Mouse (Mus musculus) bone marrow, adult 2 months (tissue): ENCODE results near the gene Gtsf1.

Experiments
- CTCF ChIP-seq: fragments of 200-500 bp; IDR thresholded peaks from 2 replicates; pipeline ENCODE4 v1.5.1; 2011; ENCODE audit warnings: low read length, control low read depth; ENCODE audit not compliant: control insufficient read depth, insufficient read depth
- POLR2A ChIP-seq: fragments of 200-500 bp; IDR thresholded peaks from 2 replicates; pipeline ENCODE4 v1.6.1; 2011; ENCODE audit warnings: low read depth, mild to moderate bottlenecking, control low read depth, low read length, borderline replicate concordance; ENCODE audit not compliant: control insufficient read depth

DNA sequence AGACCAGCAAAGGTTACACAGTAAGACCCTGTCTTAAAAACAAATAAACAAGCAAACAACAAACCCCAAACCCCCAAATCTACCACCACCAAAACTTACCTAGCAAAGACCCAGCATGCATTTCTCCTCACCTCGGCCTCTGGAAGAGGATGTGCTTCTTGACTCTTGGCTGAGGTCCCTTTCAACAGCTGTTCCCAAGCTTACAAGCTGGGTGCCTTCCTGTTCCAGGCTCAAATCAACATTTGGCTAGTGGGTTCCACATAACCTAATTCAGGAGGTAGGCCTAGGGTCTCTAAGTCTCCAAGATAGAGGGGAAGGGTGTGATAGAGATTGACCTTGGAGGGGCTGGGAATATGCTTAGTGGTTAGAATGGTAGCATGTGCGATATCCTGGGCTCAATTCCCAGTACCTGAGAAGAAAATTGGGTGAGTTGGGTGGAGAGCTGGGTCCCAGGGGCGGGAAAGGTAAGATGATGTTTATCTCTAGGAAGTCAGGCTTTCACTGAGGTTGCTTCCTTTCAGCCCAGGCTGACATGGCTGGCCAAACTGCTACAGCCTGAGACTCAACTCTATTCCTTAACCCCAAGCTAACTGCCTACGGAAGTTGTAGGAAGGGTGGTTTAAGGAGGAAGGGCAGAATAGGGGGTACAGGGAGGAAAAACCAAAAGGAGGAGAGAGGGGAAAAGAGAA lies 55.0 kb downstream of the Gtsf1 start:
- TF ChIP-seq POLR2A (no peak), CTCF (no peak)
